Mouse (Mus musculus) kidney, embryonic 15.5 days (tissue): ENCODE measurements around the gene Pkdcc. TPM values are rescaled to one million over a fixed set of nuclear protein-coding genes. Genes with fewer than 3 reads are reported as not detected.

Source experiments
- ATAC-seq: fragments of 200-750 bp; cut with Nextera tagmentation; replicated peaks from 2 replicates; pipeline ENCODE4 v1.8.0; 2017; ENCODE audit warnings: moderate TSS enrichment; ENCODE audit not compliant: low FRiP score
- H3K27ac ChIP-seq: fragments of 300-500 bp; sonication (generic); 2 replicates; pipeline ENCODE4 v1.5.1; 2015; ENCODE audit warnings: mild to moderate bottlenecking, inconsistent platforms
- H3K27me3 ChIP-seq: fragments of 300-500 bp; sonication (generic); 2 replicates; pipeline ENCODE4 v1.6.1; 2015; ENCODE audit warnings: inconsistent platforms
- H3K36me3 ChIP-seq: fragments of 300-500 bp; sonication (generic); 2 replicates; pipeline ENCODE4 v1.6.1; 2015; ENCODE audit warnings: inconsistent platforms
- H3K4me1 ChIP-seq: fragments of 300-500 bp; sonication (generic); 2 replicates; pipeline ENCODE4 v1.6.1; 2015; ENCODE audit warnings: inconsistent platforms
- H3K4me2 ChIP-seq: fragments of 300-500 bp; sonication (generic); 2 replicates; pipeline ENCODE4 v1.6.1; 2015; ENCODE audit warnings: moderate library complexity, mild to moderate bottlenecking, inconsistent platforms
- H3K4me3 ChIP-seq: fragments of 300-500 bp; sonication (generic); replicated peaks from 2 replicates; pipeline ENCODE4 v1.5.1; 2015; ENCODE audit warnings: mild to moderate bottlenecking, inconsistent platforms
- H3K9ac ChIP-seq: fragments of 300-500 bp; sonication (generic); 2 replicates; pipeline ENCODE4 v1.6.1; 2015; ENCODE audit warnings: mild to moderate bottlenecking, inconsistent platforms
- H3K9me3 ChIP-seq: fragments of 300-500 bp; sonication (generic); replicated peaks from 2 replicates; pipeline ENCODE4 v1.6.1; 2016; ENCODE audit warnings: inconsistent platforms
- WGBS: fragments of 180-500 bp; shearing (Covaris S2); methylation state at CpG from one replicate; pipeline ENCODE4 v1.1.7; 2015; ENCODE audit warnings: mixed read lengths; 5-methylcytosine and 5-hydroxymethylcytosine counted together
- polyA plus RNA-seq: library from polyadenylated mRNA; unstranded; fragments of >200 nt; fragmentation: Nextera tagmentation; extraction: Ambion mirVana; gene quantifications from 2 replicates; pipeline ENCODE4 v1.2.1, GENCODE M21; 2015

Pkdcc gene
- polyA plus RNA-seq, 1 experiment from 2014 or later, result 33.2 TPM

- peak; percentile 73 for ATAC-seq
Measured at GRCm38 (mm10) chr17:83253051-83253649, 38.1 kb downstream of the Pkdcc start.

GRCm38 (mm10) chr17:83267202-83268128 lies 52.4 kb downstream of the Pkdcc start:
- H3K27me3 ChIP-seq, result no peaks in the 10 kb centered on the region
- peak; percentile 94 for ATAC-seq
- H3K9me3 ChIP-seq, result no peaks in the 10 kb centered on the region
- 44% methylated on average over 23 of the region's 23 CpGs for WGBS
- H3K36me3 ChIP-seq, result no peaks in the 10 kb centered on the region
- peaks cover 8% of the 10 kb centered on the region for H3K4me1 ChIP-seq
- H3K4me2 ChIP-seq, result peak overlapping the region; percentile 51
- H3K4me3 ChIP-seq, result peak overlapping the region; percentile 23
- no peak overlapping the region for H3K9ac ChIP-seq
- H3K27ac ChIP-seq, result no peak overlapping the region

More at GRCm38 (mm10) chr17:83253051-83253649, 38.1 kb downstream of the Pkdcc start:
- Histone ChIP-seq H3K9me3 (no peaks in the 10 kb centered on the region), H3K27ac (no peak overlapping the region), H3K4me3 (no peak overlapping the region), H3K4me2 (no peak overlapping the region), H3K36me3 (no peaks in the 10 kb centered on the region), H3K4me1 (peaks cover 19% of the 10 kb centered on the region), H3K9ac (no peak overlapping the region), H3K27me3 (no peaks in the 10 kb centered on the region)
- 23% methylated on average over 12 of the region's 12 CpGs for WGBS

GRCm38 (mm10) chr17:83271509-83271908 lies 56.4 kb downstream of the Pkdcc start:
- WGBS, result 2% methylated on average over 3 of the region's 3 CpGs
- H3K4me3 ChIP-seq, result no peak overlapping the region
- no peak for ATAC-seq
- no peaks in the 10 kb centered on the region for H3K36me3 ChIP-seq
- H3K4me1 ChIP-seq, result peaks cover 36% of the 10 kb centered on the region
- H3K9ac ChIP-seq, result no peak overlapping the region
- no peak overlapping the region for H3K27ac ChIP-seq
- no peak overlapping the region for H3K4me2 ChIP-seq
- H3K27me3 ChIP-seq, result peaks cover 5% of the 10 kb centered on the region; the same call in 1 of the 2 replicates
- no peaks in the 10 kb centered on the region for H3K9me3 ChIP-seq

GRCm38 (mm10) chr17:83272641-83273040 lies 57.5 kb downstream of the Pkdcc start:
- 52% methylated on average over 8 of the region's 8 CpGs for WGBS

GRCm38 (mm10) chr17:83273636-83274035 lies 58.5 kb downstream of the Pkdcc start:
- no peak for ATAC-seq
- no peak overlapping the region for H3K9ac ChIP-seq
- H3K27me3 ChIP-seq, result peaks cover 5% of the 10 kb centered on the region; the same call in 1 of the 2 replicates
- peak overlapping the region; percentile 46 for H3K4me2 ChIP-seq
- H3K4me1 ChIP-seq, result peaks cover 48% of the 10 kb centered on the region
- H3K36me3 ChIP-seq, result no peaks in the 10 kb centered on the region
- H3K9me3 ChIP-seq, result no peaks in the 10 kb centered on the region
- 21% methylated on average over 9 of the region's 9 CpGs for WGBS
- 0 out of 2 replicates have a peak overlapping the region, but pooled peaks have one; percentile 38 for H3K27ac ChIP-seq
- peak overlapping the region; percentile 10; the same call in 1 of the 2 replicates for H3K4me3 ChIP-seq

More at GRCm38 (mm10) chr17:83272641-83273040, 57.5 kb downstream of the Pkdcc start:
- Histone ChIP-seq H3K4me3 (no peak overlapping the region), H3K27me3 (peaks cover 5% of the 10 kb centered on the region; the same call in 1 of the 2 replicates), H3K9ac (no peak overlapping the region), H3K4me1 (peaks cover 41% of the 10 kb centered on the region), H3K36me3 (no peaks in the 10 kb centered on the region), H3K27ac (no peak overlapping the region), H3K9me3 (no peaks in the 10 kb centered on the region), H3K4me2 (no peak overlapping the region)
- no peak for ATAC-seq

- ATAC-seq, result no peak
- WGBS, result 31% methylated on average over 4 of the region's 4 CpGs
- Histone ChIP-seq H3K9ac (no peak overlapping the region), H3K9me3 (no peaks in the 10 kb centered on the region), H3K4me2 (no peak overlapping the region), H3K4me1 (peaks cover 53% of the 10 kb centered on the region), H3K4me3 (no peak overlapping the region), H3K27ac (peak overlapping the region; percentile 38), H3K36me3 (no peaks in the 10 kb centered on the region), H3K27me3 (peaks cover 5% of the 10 kb centered on the region; the same call in 1 of the 2 replicates)
Measured at GRCm38 (mm10) chr17:83274101-83274500, 59.0 kb downstream of the Pkdcc start.

Other genes with a start within 250 kb of the Pkdcc start
- gene Eml4, start 135.6 kb downstream of the Pkdcc start, polyA plus RNA-seq, result 35.6 and 37.3 TPM in 2 replicates